Mouse (Mus musculus) urinary bladder, postnatal 14 days (tissue): ENCODE results near the gene Cnnm1.

Source experiments
- DNase-seq: peaks from one replicate; pipeline ENCODE4 v3.0.0; 2021; ENCODE audit warnings: low spot score

The Cnnm1 gene

DNA sequence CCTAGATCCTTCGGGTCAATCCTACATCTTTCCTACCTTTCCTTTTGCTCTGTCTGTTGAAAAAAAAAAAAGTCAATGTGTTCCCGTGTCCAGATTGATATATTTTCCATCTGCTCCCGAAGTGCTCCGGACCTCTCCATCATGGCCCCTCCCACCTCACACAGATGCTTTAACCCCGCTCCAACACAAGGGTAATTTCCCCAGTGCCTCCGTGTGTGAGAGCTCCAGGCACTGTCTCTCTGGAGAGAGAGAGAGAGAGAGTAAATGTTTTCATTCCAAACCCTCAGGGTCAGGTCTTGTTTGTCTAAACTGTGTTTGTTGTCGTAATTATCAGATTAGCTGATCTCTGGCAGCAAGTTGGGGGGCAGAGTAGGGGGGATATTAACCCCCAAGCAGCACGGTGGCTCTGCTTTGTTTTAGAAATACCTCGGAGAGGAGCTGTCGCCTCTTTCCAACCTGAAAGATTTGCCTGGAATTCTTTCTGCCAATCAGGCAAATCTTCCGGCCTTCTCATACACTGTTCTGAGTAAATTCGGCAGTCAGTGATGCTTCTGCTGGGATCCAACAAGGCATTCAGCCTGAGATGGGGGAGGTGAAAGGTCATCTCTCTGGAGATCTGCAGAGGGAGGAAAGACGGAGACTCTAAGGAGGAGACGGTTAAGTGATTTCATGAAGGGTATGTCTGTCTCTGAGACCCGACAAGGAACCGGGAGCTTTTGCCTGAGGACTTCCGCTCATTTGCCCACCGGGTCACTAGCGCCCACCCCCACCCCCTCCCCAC is 106.3 kb downstream of the Cnnm1 start:
- no peak for DNase-seq
